Mouse (Mus musculus): ENCODE measurements around the gene Lsm2.

GRCm38 (mm10) chr17:35002153-35002865, 20.6 kb downstream of the Lsm2 start:
- TF ChIP-seq CTCF (IDR thresholded peaks at IDR 0.05; ENCODE audit: low read depth) (no peak), EP300 (IDR thresholded peaks at IDR 0.05; ENCODE audit: low read depth) (no peak)

Measured in liver, postnatal 0 days (tissue).